Mouse (Mus musculus): ENCODE measurements around the gene Itga7.

DNA sequence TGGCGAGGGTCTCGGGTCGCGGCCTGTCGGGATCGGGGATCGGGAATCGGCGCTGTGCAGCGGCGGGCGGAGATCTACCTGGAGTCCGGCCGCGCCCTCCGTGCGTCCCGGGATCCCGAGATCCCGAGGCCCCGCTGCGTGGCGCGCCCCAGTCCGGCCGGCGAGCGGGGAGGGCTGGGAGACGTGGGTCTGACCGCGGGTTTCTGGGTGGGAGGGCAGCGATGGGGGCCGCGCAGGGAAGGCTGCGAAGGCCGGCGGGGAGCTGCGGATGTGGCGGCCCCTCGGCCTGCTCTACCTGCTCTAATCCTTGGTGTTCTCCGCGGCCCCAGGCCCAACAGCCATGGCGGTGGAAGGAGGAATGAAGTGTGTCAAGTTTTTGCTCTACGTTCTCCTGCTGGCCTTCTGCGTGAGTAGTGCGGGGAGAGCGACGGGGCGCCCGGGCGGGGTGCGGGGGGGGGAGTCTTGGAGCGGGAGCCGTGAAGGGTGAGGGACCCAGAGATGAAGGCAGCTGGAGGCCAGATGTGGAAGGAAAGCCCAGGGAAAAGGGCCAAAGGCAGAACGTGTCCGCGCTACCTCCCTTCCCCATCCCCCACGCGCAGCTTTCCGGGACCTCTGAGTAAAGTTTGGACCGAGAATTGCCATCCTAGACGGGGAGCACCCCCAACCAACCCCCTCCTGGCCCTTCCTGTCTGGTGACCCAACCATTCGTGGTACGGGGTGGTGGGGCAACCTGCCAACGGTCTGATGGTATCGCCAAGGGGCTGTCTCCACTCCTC is 23.4 kb upstream of the Itga7 start:
- TF ChIP-seq CTCF (IDR thresholded peaks at IDR 0.05; ENCODE audit: low read depth), result no peak
- no peak for TF ChIP-seq EP300 (IDR thresholded peaks at IDR 0.05; ENCODE audit: low read depth)
